Mouse (Mus musculus): ENCODE measurements around the gene Morc4.

Gene Morc4

DNA sequence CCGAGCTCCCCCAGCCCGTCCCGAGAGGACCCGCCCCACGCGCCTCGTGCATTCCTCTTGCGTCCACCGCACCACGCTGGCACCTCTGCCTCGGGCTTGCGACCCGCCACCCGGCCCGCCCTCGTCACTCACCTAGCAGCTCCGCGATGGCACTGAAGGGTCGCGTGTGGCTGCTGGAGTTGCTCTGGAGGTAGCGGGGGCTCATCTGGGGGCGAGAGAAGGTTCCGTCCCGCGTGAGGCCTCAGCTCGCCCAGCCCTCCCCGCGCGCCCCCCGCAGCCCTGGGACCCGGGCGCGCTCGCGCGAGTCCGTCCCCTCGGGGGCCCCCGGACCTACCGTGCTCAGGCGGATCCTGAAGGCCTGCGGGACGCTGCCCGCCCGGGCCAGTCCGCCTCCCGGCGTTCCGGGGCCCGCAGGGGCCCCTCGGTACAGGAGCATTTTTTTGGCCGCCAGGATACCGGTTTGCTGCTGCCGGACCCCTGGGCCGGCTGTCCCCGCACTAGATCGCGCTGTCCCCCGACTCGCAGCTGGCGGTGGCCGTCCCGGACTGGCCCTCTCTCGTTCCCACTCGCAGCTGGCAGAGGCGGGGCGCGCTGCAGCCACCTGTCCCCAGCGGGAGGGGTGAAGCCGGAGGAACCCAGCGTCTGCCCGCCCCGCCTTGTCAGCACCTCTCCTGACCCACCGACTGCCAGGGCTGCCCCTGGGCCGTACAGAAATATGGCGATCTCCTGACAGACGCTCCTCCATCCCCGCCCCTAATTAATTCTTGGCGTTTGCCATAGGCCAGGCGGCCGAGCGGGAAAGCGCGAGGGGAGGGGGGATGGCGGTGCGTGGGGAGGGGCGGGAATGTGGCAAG lies at the start of gene Morc4:
TSS of gene Morc4 (minus strand) at position 740 of the 854 bp plus-strand sequence.
- peak; percentile 90 for ATAC-seq (ENCODE audit: insufficient number of reproducible peaks, low FRiP score, low TSS enrichment)

- no peak for ATAC-seq (ENCODE audit: insufficient number of reproducible peaks, low FRiP score, low TSS enrichment)
Observed at GRCm38 (mm10) chrX:139920572-139920971, 49.1 kb upstream of the Morc4 start.

GRCm38 (mm10) chrX:139891387-139891786 lies 19.9 kb upstream of the Morc4 start:
- no peak for ATAC-seq (ENCODE audit: insufficient number of reproducible peaks, low FRiP score, low TSS enrichment)

DNA sequence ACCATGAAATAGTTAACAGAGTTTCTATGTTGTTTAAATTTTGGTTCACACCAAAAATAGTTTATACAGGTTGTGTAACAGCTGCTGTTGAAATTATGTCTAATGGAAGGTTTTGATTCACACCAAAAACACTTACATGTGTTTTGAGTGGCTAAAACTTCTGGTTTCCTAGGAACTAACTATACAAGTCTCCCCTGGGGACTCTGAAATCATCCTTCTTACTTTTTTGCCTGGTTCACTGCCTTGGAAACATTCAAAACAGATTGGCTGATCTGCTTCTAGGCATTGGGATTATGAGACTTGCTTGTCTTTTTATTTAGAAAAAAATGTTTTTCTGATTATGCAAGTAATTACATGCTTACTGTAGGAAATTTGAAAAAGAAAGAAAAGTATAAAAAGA lies 11.7 kb upstream of the Morc4 start:
- no peak for ATAC-seq (ENCODE audit: insufficient number of reproducible peaks, low FRiP score, low TSS enrichment)

GRCm38 (mm10) chrX:139877936-139878335 lies 6.5 kb upstream of the Morc4 start:
- ATAC-seq (ENCODE audit: insufficient number of reproducible peaks, low FRiP score, low TSS enrichment), result no peak

GRCm38 (mm10) chrX:139877105-139877504 lies 5.6 kb upstream of the Morc4 start:
- no peak for ATAC-seq (ENCODE audit: insufficient number of reproducible peaks, low FRiP score, low TSS enrichment)

GRCm38 (mm10) chrX:139870300-139870711 lies 1.2 kb downstream of the Morc4 start:
- 0 out of 2 replicates have a peak, but pooled peaks have one; percentile 23 for ATAC-seq (ENCODE audit: insufficient number of reproducible peaks, low FRiP score, low TSS enrichment)

- no peak for ATAC-seq (ENCODE audit: insufficient number of reproducible peaks, low FRiP score, low TSS enrichment)
Observed at GRCm38 (mm10) chrX:139859402-139859801, 12.1 kb downstream of the Morc4 start.

- ATAC-seq (ENCODE audit: insufficient number of reproducible peaks, low FRiP score, low TSS enrichment), result no peak
Observed at GRCm38 (mm10) chrX:139854795-139855194, 16.7 kb downstream of the Morc4 start.

GRCm38 (mm10) chrX:139841091-139841490 lies 30.4 kb downstream of the Morc4 start:
- ATAC-seq (ENCODE audit: insufficient number of reproducible peaks, low FRiP score, low TSS enrichment), result no peak

DNA sequence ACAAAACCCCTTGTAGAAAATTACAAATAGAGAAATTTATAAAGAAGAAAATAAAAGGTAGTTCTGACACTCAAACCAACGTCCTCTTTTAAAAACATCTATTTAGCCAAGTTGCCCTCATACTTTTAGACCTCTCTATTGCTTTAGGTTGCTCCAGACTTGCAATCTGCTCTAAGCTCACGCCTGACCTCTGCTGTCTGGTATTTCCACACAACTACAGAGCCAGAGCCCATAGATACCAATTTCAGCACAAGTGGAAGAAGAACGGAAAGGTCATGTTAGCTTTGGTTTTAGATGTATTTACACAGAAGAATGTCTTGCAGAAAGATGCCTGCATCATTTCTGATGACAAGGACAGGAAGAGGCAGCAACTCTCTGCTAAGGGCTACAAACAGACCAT lies 32.4 kb downstream of the Morc4 start:
- no peak for ATAC-seq (ENCODE audit: insufficient number of reproducible peaks, low FRiP score, low TSS enrichment)

- no peak for ATAC-seq (ENCODE audit: insufficient number of reproducible peaks, low FRiP score, low TSS enrichment)
Observed at GRCm38 (mm10) chrX:139832464-139832863, 39.0 kb downstream of the Morc4 start.

GRCm38 (mm10) chrX:139828363-139829092 lies 42.9 kb downstream of the Morc4 start:
- no peak for ATAC-seq (ENCODE audit: insufficient number of reproducible peaks, low FRiP score, low TSS enrichment)

GRCm38 (mm10) chrX:139826926-139827325 lies 44.6 kb downstream of the Morc4 start:
- ATAC-seq (ENCODE audit: insufficient number of reproducible peaks, low FRiP score, low TSS enrichment), result no peak

DNA sequence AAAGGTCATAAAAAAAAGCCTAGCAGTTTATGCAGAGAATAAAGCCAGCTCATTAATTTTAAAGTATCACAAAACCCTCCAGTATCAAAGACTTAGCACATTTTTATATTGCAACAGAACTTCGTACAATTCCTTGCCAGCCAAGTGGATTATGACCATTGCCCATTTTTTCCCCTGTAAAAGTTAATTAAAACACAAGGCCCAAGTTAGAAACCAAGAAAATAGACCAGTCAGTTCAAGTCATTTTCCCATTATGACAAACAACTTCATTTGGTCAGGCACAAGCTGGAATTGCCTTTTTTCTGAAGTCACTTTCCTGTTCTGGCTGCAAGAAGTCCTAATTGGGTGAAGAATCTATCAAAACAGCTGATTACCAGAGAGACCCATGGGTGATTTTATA lies 46.1 kb downstream of the Morc4 start:
- ATAC-seq (ENCODE audit: insufficient number of reproducible peaks, low FRiP score, low TSS enrichment), result no peak

GRCm38 (mm10) chrX:139815201-139815600 lies 56.3 kb downstream of the Morc4 start:
- no peak for ATAC-seq (ENCODE audit: insufficient number of reproducible peaks, low FRiP score, low TSS enrichment)

- ATAC-seq (ENCODE audit: insufficient number of reproducible peaks, low FRiP score, low TSS enrichment), result no peak
Observed at GRCm38 (mm10) chrX:139814018-139814635, 57.4 kb downstream of the Morc4 start.

DNA sequence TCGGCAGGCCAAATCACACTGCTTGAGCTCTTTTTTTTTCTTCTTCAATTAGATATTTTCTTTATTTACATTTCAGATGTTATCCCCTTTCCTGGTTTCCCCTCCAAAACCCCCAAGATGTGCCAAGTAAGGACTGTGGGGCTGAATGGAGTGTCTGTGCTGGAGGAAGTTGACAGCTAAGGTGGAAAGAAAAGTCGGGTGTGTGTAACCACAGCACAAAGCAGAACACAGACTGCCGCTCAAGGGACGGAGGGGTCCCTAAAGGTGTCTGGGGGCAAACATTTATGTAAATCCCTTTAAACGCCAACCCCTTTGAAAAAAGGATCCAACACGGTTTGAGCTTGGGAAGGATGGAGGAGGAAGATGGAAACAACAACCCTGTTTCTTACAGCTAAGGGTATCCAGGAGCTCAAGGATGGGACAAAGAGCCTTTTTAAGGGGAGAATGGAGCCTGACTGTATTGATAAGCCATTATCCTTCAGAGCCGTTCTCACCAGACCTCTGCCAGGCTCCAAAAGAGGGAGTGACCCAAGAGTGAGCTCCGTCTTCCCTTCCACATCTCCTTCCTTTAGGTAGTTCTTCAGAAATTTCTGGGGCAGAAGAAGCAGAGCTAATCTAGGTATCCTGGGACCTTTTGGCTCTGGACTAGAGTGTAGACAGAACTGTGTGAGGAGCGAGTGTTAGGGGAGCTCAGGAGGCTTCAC lies 58.0 kb downstream of the Morc4 start:
- ATAC-seq (ENCODE audit: insufficient number of reproducible peaks, low FRiP score, low TSS enrichment), result no peak

GRCm38 (mm10) chrX:139812636-139813298 lies 58.7 kb downstream of the Morc4 start:
- ATAC-seq (ENCODE audit: insufficient number of reproducible peaks, low FRiP score, low TSS enrichment), result no peak

DNA sequence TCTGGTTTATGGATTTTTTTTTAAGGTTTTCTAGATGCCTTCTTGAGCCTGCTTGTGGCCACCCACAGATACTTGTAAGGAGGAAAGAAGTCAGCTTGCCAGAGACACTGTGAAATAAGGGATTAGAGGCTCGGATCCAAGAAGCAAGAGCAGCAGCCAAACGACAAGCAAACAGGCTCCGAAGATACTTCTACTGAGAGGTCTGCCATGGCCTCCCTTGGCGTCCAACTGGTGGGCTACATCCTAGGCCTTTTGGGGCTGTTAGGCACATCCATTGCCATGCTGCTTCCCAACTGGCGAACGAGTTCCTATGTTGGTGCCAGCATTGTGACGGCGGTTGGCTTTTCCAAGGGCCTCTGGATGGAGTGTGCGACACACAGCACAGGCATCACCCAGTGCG lies 63.0 kb downstream of the Morc4 start:
- peak; percentile 74 for ATAC-seq (ENCODE audit: insufficient number of reproducible peaks, low FRiP score, low TSS enrichment)

Measured in cerebellum, adult (tissue).